Mouse (Mus musculus) NIH3T3 (cell line): ENCODE measurements around the gene Crabp1.

Experiments used
- DNase-seq: peaks from one replicate; pipeline ENCODE4 v3.0.0-alpha.2; 2012; ENCODE audit warnings: low read depth

Crabp1 gene

GRCm38 (mm10) chr9:54770140-54770780 is 5.7 kb downstream of the Crabp1 start:
- DNase-seq: no peak

- peak; percentile 43 for DNase-seq
These were observed 12.0 kb downstream of the Crabp1 start for GRCm38 (mm10) chr9:54776451-54776982.

- DNase-seq: no peak
These were observed 14.7 kb downstream of the Crabp1 start for GRCm38 (mm10) chr9:54779280-54779679.

- DNase-seq: no peak
These were observed 18.0 kb downstream of the Crabp1 start for GRCm38 (mm10) chr9:54782504-54782903.

- peak; percentile 81 for DNase-seq
These were observed 19.5 kb downstream of the Crabp1 start for GRCm38 (mm10) chr9:54784003-54784402.

GRCm38 (mm10) chr9:54785215-54785614 is 20.7 kb downstream of the Crabp1 start:
- DNase-seq: no peak

- no peak for DNase-seq
These were observed 21.5 kb downstream of the Crabp1 start for GRCm38 (mm10) chr9:54786083-54786482.

GRCm38 (mm10) chr9:54787760-54788159 is 23.2 kb downstream of the Crabp1 start:
- peak; percentile 94 for DNase-seq

- DNase-seq: no peak
These were observed 25.7 kb downstream of the Crabp1 start for GRCm38 (mm10) chr9:54790271-54790670.

- peak; percentile 86 for DNase-seq
These were observed 37.0 kb downstream of the Crabp1 start for GRCm38 (mm10) chr9:54801460-54801961.

- DNase-seq: peak; percentile 92
These were observed 38.5 kb downstream of the Crabp1 start for GRCm38 (mm10) chr9:54802749-54803679.

- DNase-seq: no peak
These were observed 39.8 kb downstream of the Crabp1 start for GRCm38 (mm10) chr9:54804351-54804750.

GRCm38 (mm10) chr9:54807761-54808160 is 43.2 kb downstream of the Crabp1 start:
- DNase-seq: peak; percentile 69

- DNase-seq: peak; percentile 36
These were observed 45.4 kb downstream of the Crabp1 start for GRCm38 (mm10) chr9:54809953-54810352.

GRCm38 (mm10) chr9:54816508-54817201 is 52.1 kb downstream of the Crabp1 start:
- DNase-seq: no peak

- DNase-seq: peak; percentile 81
These were observed 57.0 kb downstream of the Crabp1 start for GRCm38 (mm10) chr9:54821442-54822100.
